Mouse (Mus musculus) ovary, adult 2 months (tissue): Measurements from ENCODE around the gene Fut9. TPM values are rescaled to one million over a fixed set of nuclear protein-coding genes. Genes with fewer than 3 reads are reported as not detected.

Experiments
- polyA plus RNA-seq: library from polyadenylated mRNA; depleted of rRNA; stranded (reverse); fragments of >200 nt; gene quantifications from 2 replicates; pipeline ENCODE4 v1.2.3, GENCODE M21; 2012; rRNA removed

The Fut9 gene
- 0.69 and 0.74 TPM in 2 replicates for polyA plus RNA-seq

DNA sequence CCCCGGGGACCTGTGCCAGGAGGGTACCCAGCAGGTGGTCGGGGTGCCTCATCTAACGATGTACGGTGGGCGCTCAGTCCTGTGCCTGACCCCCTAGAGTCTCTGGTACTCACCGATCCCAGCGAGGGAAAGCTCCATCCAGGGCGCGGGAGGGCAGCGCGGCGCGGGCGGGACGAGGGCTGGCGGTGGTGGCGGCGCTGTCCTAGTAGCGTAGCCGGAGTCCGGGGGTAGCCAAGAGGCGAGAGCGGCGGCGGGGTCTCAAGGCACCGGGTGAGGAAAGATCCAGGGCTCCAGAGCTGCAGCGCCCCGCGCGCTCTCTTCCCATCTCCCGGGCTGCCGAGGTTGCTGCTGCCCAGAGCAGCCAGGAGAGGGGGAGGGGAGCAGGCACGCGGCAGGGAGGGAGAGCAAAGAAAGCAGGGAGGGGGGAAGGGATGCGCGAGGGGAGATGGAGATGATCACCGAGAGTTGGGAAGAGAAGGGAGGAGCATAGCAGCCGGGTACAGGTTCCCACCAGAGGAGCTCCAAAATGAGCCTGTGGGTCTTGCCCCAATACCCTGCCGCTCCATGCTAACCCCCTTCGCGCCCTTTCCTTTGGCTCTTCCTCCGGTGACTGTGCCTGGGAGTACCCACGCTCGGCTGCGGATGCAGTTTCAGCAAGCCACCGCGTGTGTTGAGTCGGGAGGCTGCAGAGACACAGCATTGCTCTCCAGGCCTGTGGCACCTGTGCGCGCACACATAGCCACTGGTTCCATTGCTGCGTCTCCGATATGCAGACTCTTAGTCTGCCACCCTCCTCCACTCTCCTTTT lies at the start of gene Fut9:
TSS of gene Fut9 (minus strand) at position 769 of the 808 bp plus-strand sequence.

